Mouse (Mus musculus) heart, embryonic 16.5 days (tissue): ENCODE results near the gene Gpr18. TPM values are rescaled to one million over a fixed set of nuclear protein-coding genes. Genes with fewer than 3 reads are reported as not detected.

Experiments
- ATAC-seq: fragments of 200-750 bp; cut with Nextera tagmentation; replicated peaks from 2 replicates; pipeline ENCODE4 v1.8.0; 2017; ENCODE audit warnings: moderate number of reproducible peaks; ENCODE audit not compliant: insufficient read depth, low FRiP score; ENCODE audit errors: extremely low read depth
- H3K27ac ChIP-seq: fragments of 300-500 bp; sonication (generic); 2 replicates; pipeline ENCODE4 v1.5.1; 2014; ENCODE audit warnings: mild to moderate bottlenecking, low read length, control low read depth, moderate library complexity
- H3K27me3 ChIP-seq: fragments of 300-500 bp; sonication (generic); 2 replicates; pipeline ENCODE4 v1.6.1; 2014; ENCODE audit warnings: low read length, mixed read lengths; ENCODE audit not compliant: control insufficient read depth, insufficient read depth
- H3K36me3 ChIP-seq: fragments of 300-500 bp; sonication (generic); 2 replicates; pipeline ENCODE4 v1.6.1; 2014; ENCODE audit not compliant: control insufficient read depth, insufficient read depth
- H3K4me1 ChIP-seq: fragments of 300-500 bp; sonication (generic); 2 replicates; pipeline ENCODE4 v1.6.1; 2014; ENCODE audit warnings: low read length, mixed read lengths; ENCODE audit not compliant: control insufficient read depth, insufficient read depth
- H3K4me2 ChIP-seq: fragments of 300-500 bp; sonication (generic); 2 replicates; pipeline ENCODE4 v1.6.1; 2014; ENCODE audit warnings: low read depth, mild to moderate bottlenecking, control low read depth, low read length
- H3K4me3 ChIP-seq: fragments of 300-500 bp; sonication (generic); 2 replicates; pipeline ENCODE4 v1.5.1; 2014; ENCODE audit warnings: mild to moderate bottlenecking, control low read depth, low read length
- H3K9ac ChIP-seq: fragments of 300-500 bp; sonication (generic); 2 replicates; pipeline ENCODE4 v1.6.1; 2014; ENCODE audit warnings: low read length, control low read depth
- H3K9me3 ChIP-seq: fragments of 300-500 bp; sonication (generic); replicated peaks from 2 replicates; pipeline ENCODE4 v1.6.1; 2016; ENCODE audit warnings: low read length; ENCODE audit not compliant: control insufficient read depth
- WGBS: fragments of 180-500 bp; shearing (Covaris S2); extraction: QIAGEN DNeasy Blood & Tissue Kit; methylation state at CpG from one replicate; pipeline ENCODE4 v1.1.7; 2014; 5-methylcytosine and 5-hydroxymethylcytosine counted together
- polyA plus RNA-seq: library from polyadenylated mRNA; unstranded; fragments of >200 nt; fragmentation: Nextera tagmentation; extraction: Ambion mirVana; gene quantifications from 2 replicates; pipeline ENCODE4 v1.2.1, GENCODE M21; 2015

The Gpr18 gene
- polyA plus RNA-seq, 1 experiment from 2014 or later = 1.00 TPM

- 46% methylated on average over 11 of the region's 11 CpGs for WGBS
- no peak overlapping the region for H3K27ac ChIP-seq
- no peaks in the 10 kb centered on the region for H3K27me3 ChIP-seq
- H3K4me1 ChIP-seq = peaks cover 5% of the 10 kb centered on the region; the same call in 1 of the 2 replicates
- no peak overlapping the region for H3K4me2 ChIP-seq
- no peak overlapping the region for H3K9ac ChIP-seq
- H3K9me3 ChIP-seq = no peaks in the 10 kb centered on the region; the same call in 1 of the 2 replicates
- ATAC-seq = peak; percentile 54; the same call in 1 of the 2 replicates
- H3K4me3 ChIP-seq = no peak overlapping the region
- no peaks in the 10 kb centered on the region; the same call in 1 of the 2 replicates for H3K36me3 ChIP-seq
Measured at GRCm38 (mm10) chr14:121954129-121954528, 38.5 kb upstream of the Gpr18 start.

- no peaks in the 10 kb centered on the region; the same call in 1 of the 2 replicates for H3K9me3 ChIP-seq
- no peaks in the 10 kb centered on the region for H3K27me3 ChIP-seq
- no peaks in the 10 kb centered on the region; the same call in 1 of the 2 replicates for H3K36me3 ChIP-seq
- no peak overlapping the region for H3K4me2 ChIP-seq
- WGBS = 89% methylated on average over 5 of the region's 5 CpGs
- H3K4me3 ChIP-seq = no peak overlapping the region
- ATAC-seq = no peak
- peaks cover 2% of the 10 kb centered on the region; the same call in 1 of the 2 replicates for H3K4me1 ChIP-seq
- H3K9ac ChIP-seq = no peak overlapping the region
- H3K27ac ChIP-seq = no peak overlapping the region
Measured at GRCm38 (mm10) chr14:121952046-121952400, 36.4 kb upstream of the Gpr18 start.

GRCm38 (mm10) chr14:121951399-121952045 is 35.9 kb upstream of the Gpr18 start:
- no peak overlapping the region for H3K9ac ChIP-seq
- H3K27me3 ChIP-seq = no peaks in the 10 kb centered on the region
- H3K4me2 ChIP-seq = no peak overlapping the region
- H3K9me3 ChIP-seq = no peaks in the 10 kb centered on the region
- ATAC-seq = no peak
- H3K4me3 ChIP-seq = no peak overlapping the region
- peaks cover 2% of the 10 kb centered on the region; the same call in 1 of the 2 replicates for H3K4me1 ChIP-seq
- H3K36me3 ChIP-seq = no peaks in the 10 kb centered on the region
- no peak overlapping the region for H3K27ac ChIP-seq
- WGBS = 57% methylated on average over 2 of the region's 2 CpGs

- no peaks in the 10 kb centered on the region for H3K9me3 ChIP-seq
- H3K4me1 ChIP-seq = peaks cover 2% of the 10 kb centered on the region; the same call in 1 of the 2 replicates
- H3K27ac ChIP-seq = no peak overlapping the region
- H3K27me3 ChIP-seq = no peaks in the 10 kb centered on the region
- 86% methylated on average over 5 of the region's 5 CpGs for WGBS
- H3K36me3 ChIP-seq = no peaks in the 10 kb centered on the region
- H3K4me3 ChIP-seq = no peak overlapping the region
- no peak overlapping the region for H3K9ac ChIP-seq
- no peak overlapping the region for H3K4me2 ChIP-seq
- no peak for ATAC-seq
Measured at GRCm38 (mm10) chr14:121949897-121950296, 34.3 kb upstream of the Gpr18 start.

- Histone ChIP-seq H3K4me1 (peaks cover 2% of the 10 kb centered on the region; the same call in 1 of the 2 replicates), H3K27me3 (no peaks in the 10 kb centered on the region), H3K36me3 (no peaks in the 10 kb centered on the region), H3K4me2 (no peak overlapping the region), H3K27ac (no peak overlapping the region), H3K9ac (no peak overlapping the region), H3K4me3 (no peak overlapping the region), H3K9me3 (no peaks in the 10 kb centered on the region)
- 94% methylated on average over 3 of the region's 3 CpGs for WGBS
- no peak for ATAC-seq
Measured at GRCm38 (mm10) chr14:121949436-121949835, 33.9 kb upstream of the Gpr18 start.

GRCm38 (mm10) chr14:121947966-121948365 is 32.4 kb upstream of the Gpr18 start:
- H3K9me3 ChIP-seq = 0 out of 2 replicates have a peak, but pooled peaks cover 3% of the 10 kb centered on the region
- H3K9ac ChIP-seq = no peak overlapping the region
- H3K4me2 ChIP-seq = no peak overlapping the region
- H3K36me3 ChIP-seq = no peaks in the 10 kb centered on the region
- no peak overlapping the region for H3K4me3 ChIP-seq
- no peaks in the 10 kb centered on the region for H3K27me3 ChIP-seq
- no peak overlapping the region for H3K27ac ChIP-seq
- no peak for ATAC-seq
- peaks cover 2% of the 10 kb centered on the region; the same call in 1 of the 2 replicates for H3K4me1 ChIP-seq
- WGBS = 77% methylated on average over 3 of the region's 3 CpGs

- Histone ChIP-seq H3K9ac (no peak overlapping the region), H3K4me2 (no peak overlapping the region), H3K4me3 (no peak overlapping the region), H3K4me1 (peaks cover 2% of the 10 kb centered on the region; the same call in 1 of the 2 replicates), H3K27ac (no peak overlapping the region), H3K27me3 (no peaks in the 10 kb centered on the region), H3K36me3 (no peaks in the 10 kb centered on the region), H3K9me3 (0 out of 2 replicates have a peak, but pooled peaks cover 3% of the 10 kb centered on the region)
- no peak; the same call in 1 of the 2 replicates for ATAC-seq
- 71% methylated on average over 8 of the region's 8 CpGs for WGBS
Measured at GRCm38 (mm10) chr14:121947201-121947760, 31.7 kb upstream of the Gpr18 start.

GRCm38 (mm10) chr14:121946728-121947127 is 31.1 kb upstream of the Gpr18 start:
- H3K27me3 ChIP-seq = no peaks in the 10 kb centered on the region
- no peak overlapping the region for H3K4me2 ChIP-seq
- H3K4me3 ChIP-seq = no peak overlapping the region
- H3K36me3 ChIP-seq = no peaks in the 10 kb centered on the region
- peaks cover 2% of the 10 kb centered on the region; the same call in 1 of the 2 replicates for H3K4me1 ChIP-seq
- H3K27ac ChIP-seq = no peak overlapping the region
- no peak for ATAC-seq
- 72% methylated on average over 8 of the region's 8 CpGs for WGBS
- H3K9ac ChIP-seq = no peak overlapping the region
- 0 out of 2 replicates have a peak, but pooled peaks cover 3% of the 10 kb centered on the region for H3K9me3 ChIP-seq

- H3K4me3 ChIP-seq = no peak overlapping the region
- H3K27ac ChIP-seq = no peak overlapping the region
- WGBS = 81% methylated on average over 5 of the region's 5 CpGs
- no peaks in the 10 kb centered on the region for H3K36me3 ChIP-seq
- H3K4me2 ChIP-seq = no peak overlapping the region
- 0 out of 2 replicates have a peak, but pooled peaks cover 3% of the 10 kb centered on the region for H3K9me3 ChIP-seq
- H3K9ac ChIP-seq = no peak overlapping the region
- ATAC-seq = no peak
- H3K27me3 ChIP-seq = no peaks in the 10 kb centered on the region
- no peaks in the 10 kb centered on the region for H3K4me1 ChIP-seq
Measured at GRCm38 (mm10) chr14:121946131-121946530, 30.6 kb upstream of the Gpr18 start.
